Mouse (Mus musculus): ENCODE data around the gene Zfyve27.

Zfyve27 gene

DNA sequence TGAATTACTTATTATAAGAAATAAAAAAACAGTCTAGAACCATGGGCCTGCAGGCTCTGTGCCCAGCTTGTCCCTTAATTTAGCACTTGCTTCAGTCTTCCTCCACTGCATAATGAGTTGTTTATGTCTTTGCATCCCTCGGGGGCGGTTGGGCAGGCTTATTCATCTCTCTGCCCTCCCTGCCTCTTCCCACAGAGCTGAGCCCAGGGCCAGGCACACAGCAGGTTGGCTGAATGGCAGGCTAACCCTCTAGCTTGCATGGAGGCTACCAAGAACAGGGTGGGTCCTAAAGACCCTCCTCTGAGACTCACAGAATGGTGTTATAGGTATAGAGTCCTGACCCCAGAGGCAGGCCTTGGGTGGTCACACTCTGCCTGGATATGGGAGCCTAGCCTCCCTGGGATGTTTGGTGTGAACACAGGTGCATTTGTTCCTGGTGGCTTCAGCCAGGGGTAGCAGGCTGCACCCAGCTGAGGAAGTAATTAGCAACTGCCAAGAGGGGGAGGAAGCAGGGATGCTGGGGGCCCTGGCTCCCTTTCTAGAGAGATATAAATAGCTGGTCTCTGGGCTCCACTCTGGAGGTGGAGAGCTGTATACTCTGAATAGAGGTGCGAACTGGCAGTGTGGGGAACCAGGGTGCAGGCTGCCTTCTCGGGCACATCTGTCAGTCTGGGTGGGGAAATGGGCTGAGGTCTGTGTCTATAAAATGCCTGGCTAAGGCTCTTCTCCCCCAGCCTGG is 74.0 kb downstream of the Zfyve27 start:
- no peak for DNase-seq (ENCODE audit: extremely low spot score)

DNA sequence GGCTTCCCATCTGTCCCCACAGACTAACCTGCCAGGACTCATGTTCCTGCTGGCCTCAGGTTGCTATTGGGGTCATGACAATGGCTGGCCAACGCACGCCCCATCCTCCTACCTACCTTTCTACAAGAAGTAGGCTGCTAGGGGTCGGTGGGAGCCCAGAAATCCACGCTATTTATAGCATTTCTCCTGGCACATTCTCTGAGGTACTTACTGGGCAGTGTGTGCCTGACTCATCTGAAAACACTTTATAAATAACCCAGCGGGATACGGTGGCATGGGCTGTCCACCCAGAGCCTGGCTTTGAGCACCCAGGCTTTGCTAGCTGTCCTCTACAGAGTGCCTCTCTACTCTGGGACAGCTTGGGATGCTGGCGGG is 74.6 kb downstream of the Zfyve27 start:
- DNase-seq (ENCODE audit: extremely low spot score), result no peak

DNA sequence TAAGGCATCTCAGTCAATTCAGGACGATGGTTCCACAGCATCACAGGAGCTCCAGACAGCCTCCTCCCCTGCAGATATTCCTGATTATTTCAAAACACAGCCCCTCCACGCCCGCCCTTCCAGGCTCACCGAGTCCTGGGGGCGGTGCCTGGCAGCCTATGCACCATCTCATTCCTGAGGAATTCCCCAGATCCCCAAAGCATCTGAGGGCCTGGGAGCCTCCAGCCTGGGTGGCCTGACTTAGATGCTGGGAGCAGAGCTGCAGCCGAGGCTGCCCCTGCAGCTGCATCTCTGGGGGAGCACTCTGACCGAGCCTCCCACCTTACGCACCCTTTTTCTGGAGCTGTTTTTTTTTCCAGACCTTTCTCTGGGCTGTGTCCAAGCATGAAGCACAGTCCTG is 77.1 kb downstream of the Zfyve27 start:
- DNase-seq (ENCODE audit: extremely low spot score), result no peak

DNA sequence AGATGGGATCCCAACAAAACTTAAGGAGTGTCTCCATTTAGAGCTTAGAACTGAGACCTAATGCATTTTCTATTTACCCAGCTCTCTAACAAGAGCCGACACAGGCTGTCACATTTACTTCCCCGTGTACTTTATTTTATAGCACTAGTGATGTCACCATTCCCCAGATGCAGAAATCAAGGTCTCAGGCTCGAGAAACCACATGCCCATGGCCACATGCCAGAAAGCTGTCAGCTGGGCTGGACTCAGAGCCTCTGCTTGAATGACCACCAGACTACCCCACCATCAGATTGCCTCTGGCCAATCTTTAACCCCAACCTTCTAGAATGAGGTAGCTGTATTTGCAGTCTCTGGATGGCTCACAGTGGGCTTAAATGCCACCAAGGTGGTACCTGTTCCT is 79.7 kb downstream of the Zfyve27 start:
- no peak for DNase-seq (ENCODE audit: extremely low spot score)

Measured in embryo, embryonic 9.5 days (tissue).